Mouse (Mus musculus) adrenal gland, postnatal 0 days (tissue): Measurements from ENCODE around the gene Ap3b2. TPM values are rescaled to one million over a fixed set of nuclear protein-coding genes. Genes with fewer than 3 reads are reported as not detected.

Experiments used
- polyA plus RNA-seq: library from polyadenylated mRNA; unstranded; fragments of >200 nt; fragmentation: Nextera tagmentation; extraction: Ambion mirVana; gene quantifications from 2 replicates; pipeline ENCODE4 v1.2.1, GENCODE M21; 2015

Gene Ap3b2
- 12.3 and 20.9 TPM in 2 replicates for polyA plus RNA-seq

DNA sequence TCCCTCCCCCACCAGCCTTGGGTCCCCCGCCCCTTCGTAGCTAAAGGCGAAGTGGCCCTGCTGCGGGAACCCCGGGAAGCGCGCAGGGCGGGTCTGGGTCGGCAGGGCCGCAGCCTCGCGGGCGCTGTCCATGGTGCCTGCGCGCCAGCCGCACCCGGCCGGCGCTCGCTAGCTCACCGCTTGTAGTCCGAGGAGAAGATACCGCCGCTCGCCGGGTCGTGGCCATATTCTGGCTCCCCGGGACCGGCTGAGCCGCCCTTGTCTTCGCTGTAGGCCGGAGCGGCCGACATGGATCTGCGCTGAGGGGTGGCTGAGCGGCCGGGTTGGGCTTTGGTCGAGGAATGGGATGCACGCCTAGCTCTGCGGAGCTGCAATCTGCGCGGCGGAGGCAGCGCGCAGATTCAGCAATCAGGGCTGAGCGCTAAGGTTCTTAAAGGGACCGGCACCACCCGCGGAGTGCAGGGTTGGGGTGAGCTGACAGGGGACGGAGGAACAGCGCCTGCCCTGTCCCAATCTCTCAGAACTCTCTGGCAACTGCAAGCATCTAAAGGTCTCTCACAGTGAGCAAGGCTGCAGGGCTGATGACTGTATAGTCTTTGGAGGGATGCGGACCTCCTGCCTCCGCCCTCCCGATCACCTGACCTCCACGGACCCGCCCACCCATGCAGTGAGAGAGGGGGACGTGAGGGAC, at the start of gene Ap3b2:
Ap3b2 (minus strand) TSS at position 595 of the 691 bp plus-strand sequence.

DNA sequence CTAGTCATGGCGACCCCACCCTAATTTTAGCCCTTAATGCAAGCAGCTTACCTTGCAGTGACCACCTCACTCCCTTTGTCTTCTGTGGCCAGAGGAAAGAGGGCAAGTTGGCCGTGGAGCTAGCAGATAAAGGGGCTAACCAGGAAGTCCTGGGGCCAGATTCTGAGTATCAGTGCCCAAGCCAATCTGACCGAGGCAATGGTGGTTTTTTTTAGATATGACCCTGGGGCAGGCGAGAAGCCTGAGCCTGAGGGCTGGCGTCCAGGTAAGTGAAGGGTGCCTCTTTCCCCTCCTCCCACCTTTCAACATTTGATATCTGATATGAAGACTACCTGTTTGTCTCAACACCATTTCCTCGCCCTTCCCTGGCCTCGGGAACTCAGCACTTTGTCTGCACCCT, 4.5 kb upstream of the Ap3b2 start, which contains the start of gene BC048679:
BC048679 (minus strand) TSS at position 101 of the 400 bp plus-strand sequence.

DNA sequence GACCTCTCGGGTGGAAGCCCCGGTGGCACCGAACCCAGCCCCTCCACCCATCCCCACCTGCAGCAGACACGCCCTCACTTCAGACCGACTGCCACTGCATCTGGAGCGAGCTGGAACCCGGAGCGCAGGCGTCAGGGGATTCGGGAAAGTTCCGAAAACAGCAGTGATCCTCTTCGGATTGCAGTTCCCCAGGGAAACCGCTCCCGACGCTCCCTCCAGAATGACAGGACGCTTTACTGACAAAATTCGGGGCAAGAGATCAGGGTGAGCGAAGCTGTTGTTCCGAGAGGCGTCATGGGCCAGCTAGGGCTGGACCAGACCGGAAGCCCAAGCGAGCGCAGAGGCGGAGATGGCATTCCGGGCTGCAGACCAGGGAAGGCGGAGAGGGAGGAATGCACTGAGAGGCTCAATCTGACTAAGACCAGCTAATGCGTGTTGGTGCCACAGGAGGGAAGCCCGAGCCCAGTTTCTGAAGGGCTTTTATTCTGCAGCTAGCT, 38.5 kb downstream of the Ap3b2 start, which contains the start of gene Cpeb1:
Cpeb1 (minus strand) TSS at position 311 of the 497 bp plus-strand sequence.

Other genes with a start within 250 kb of the Ap3b2 start
- 1,416 and 2,217 TPM in 2 replicates for gene Rps17, start 148.7 kb downstream of the Ap3b2 start, polyA plus RNA-seq
- 6.1 and 8.3 TPM in 2 replicates for gene Cpeb1, start 38.5 kb downstream of the Ap3b2 start, polyA plus RNA-seq
- not detected in 2 replicates for gene BC048679, start 4.4 kb upstream of the Ap3b2 start, polyA plus RNA-seq
- 0.06 and 0.46 TPM in 2 replicates for gene Fsd2, start 73.0 kb upstream of the Ap3b2 start, polyA plus RNA-seq
- 5.2 and 7.7 TPM in 2 replicates for gene Whamm, start 77.3 kb upstream of the Ap3b2 start, polyA plus RNA-seq
- 2.4 and 3.3 TPM in 2 replicates for gene Homer2, start 213.6 kb upstream of the Ap3b2 start, polyA plus RNA-seq